Mouse (Mus musculus): ENCODE measurements around the gene 9530068E07Rik. TPM values are rescaled to one million over a fixed set of nuclear protein-coding genes. Genes with fewer than 3 reads are reported as not detected.

Gene 9530068E07Rik
- total RNA-seq, 2 experiments from 2014 or later = 22.2 to 30.6 TPM

DNA sequence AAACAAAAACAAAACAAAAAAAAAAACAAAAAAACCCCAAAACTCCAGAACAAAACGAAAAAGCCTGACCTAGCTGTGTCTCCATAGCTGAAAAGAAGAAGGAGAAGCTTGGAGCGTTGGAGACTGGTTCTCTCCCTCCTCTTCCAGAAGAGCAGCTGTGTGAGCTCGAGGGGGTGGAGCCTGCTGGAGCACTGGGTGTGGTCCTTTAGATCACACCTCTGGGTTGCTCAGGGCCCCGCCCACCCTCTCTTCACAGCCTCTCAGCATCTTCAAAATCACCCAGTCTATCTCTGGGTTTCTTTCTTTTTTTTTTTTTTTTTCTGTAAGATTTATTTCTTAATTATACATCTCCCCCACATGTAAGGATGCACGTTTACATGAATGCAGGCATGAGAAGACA is 23.0 kb downstream of the 9530068E07Rik start:
- ATAC-seq (replicated peaks; ENCODE audit: low FRiP score, poor library complexity, severe bottlenecking) = no peak

DNA sequence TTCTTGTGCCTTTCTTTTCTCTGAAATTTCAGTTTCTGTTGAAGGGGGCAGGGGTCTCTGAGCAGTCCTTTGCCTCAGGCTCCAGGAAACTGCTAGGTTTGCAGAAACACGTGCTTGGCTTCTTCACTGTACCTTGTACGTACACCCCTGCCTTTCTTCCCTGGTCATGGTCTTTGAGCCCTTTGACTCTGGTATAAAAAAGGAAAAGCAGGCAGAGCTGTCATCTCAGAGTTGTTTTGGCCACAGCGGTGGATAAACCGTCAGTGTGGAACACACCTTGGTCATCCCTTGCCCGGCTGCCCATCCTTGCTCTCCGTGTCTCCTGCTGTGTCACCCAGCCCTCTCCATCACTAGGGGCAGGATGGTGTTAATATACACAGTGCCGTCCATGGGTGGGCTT is 23.6 kb downstream of the 9530068E07Rik start:
- ATAC-seq (replicated peaks; ENCODE audit: low FRiP score, poor library complexity, severe bottlenecking) = no peak

- ATAC-seq (replicated peaks; ENCODE audit: low FRiP score, poor library complexity, severe bottlenecking) = no peak
Observed at GRCm38 (mm10) chr11:52420296-52421052, 24.2 kb downstream of the 9530068E07Rik start.

GRCm38 (mm10) chr11:52421053-52421778 is 25.0 kb downstream of the 9530068E07Rik start:
- peak; percentile 77; the same call in 1 of the 2 replicates for ATAC-seq (replicated peaks; ENCODE audit: low FRiP score, poor library complexity, severe bottlenecking)

DNA sequence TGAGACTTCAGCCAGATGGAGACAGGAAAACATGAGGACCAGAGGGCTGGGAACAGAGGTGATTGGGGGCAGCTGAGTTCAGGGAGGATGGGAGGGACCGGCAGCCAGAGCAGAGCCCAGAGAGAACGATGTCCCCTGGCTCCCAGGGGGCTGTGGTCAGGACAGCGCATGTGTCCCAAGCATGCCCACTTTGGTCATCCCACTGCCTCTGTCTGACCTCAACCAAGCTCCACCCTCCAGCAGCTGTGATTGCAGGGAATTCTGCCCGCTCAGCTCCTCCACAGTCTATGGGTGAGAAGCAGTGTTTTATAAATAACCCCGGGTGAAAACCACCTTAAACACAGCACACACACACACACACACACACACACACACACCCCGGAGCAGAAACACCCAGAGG is 33.2 kb downstream of the 9530068E07Rik start:
- ATAC-seq (replicated peaks; ENCODE audit: low FRiP score, poor library complexity, severe bottlenecking) = no peak

DNA sequence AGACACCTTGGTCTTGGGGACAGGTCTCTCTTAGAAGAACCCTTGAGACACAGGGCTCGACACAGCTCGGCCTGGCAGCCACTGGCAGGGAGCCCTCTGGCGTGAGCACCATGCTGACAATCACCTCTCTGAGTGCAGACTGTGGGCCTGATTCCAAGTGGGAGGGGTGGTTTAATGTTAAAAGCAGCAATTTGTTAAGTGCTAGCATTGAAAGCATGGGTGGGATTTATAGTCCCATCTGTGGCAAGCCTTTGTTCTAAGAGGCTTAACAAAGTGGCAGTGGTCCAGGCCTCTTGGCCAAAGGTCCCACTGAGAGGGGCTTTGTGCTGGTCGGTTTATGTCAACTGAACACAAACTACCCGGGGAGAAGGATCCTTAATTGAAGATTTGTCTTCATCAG is 35.4 kb downstream of the 9530068E07Rik start:
- no peak for ATAC-seq (replicated peaks; ENCODE audit: low FRiP score, poor library complexity, severe bottlenecking)

GRCm38 (mm10) chr11:52432148-52432547 is 35.9 kb downstream of the 9530068E07Rik start:
- no peak for ATAC-seq (replicated peaks; ENCODE audit: low FRiP score, poor library complexity, severe bottlenecking)

GRCm38 (mm10) chr11:52433076-52433796 is 37.0 kb downstream of the 9530068E07Rik start:
- no peak for ATAC-seq (replicated peaks; ENCODE audit: low FRiP score, poor library complexity, severe bottlenecking)

- no peak for ATAC-seq (replicated peaks; ENCODE audit: low FRiP score, poor library complexity, severe bottlenecking)
Observed at GRCm38 (mm10) chr11:52433797-52434195, 37.6 kb downstream of the 9530068E07Rik start.

DNA sequence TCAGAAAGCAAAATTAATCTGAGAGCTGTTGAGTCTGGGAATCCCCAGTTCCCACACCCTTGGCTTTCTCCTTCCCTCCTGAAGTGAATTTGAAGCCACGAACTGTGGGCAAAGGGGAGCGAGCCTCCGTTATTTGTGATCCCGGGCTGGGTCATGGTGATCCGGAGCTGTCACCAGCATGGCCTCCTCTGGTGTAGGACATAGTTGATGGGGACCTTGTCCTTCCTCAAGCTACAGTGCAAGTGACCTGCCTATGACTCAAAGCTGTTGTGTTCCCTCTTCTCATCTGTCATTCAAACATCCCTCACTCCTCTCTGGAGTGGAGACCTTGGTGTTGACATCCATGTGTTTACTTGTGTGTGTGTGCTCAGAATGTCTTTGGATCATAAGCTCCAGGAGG is 39.2 kb downstream of the 9530068E07Rik start:
- ATAC-seq (replicated peaks; ENCODE audit: low FRiP score, poor library complexity, severe bottlenecking) = no peak

DNA sequence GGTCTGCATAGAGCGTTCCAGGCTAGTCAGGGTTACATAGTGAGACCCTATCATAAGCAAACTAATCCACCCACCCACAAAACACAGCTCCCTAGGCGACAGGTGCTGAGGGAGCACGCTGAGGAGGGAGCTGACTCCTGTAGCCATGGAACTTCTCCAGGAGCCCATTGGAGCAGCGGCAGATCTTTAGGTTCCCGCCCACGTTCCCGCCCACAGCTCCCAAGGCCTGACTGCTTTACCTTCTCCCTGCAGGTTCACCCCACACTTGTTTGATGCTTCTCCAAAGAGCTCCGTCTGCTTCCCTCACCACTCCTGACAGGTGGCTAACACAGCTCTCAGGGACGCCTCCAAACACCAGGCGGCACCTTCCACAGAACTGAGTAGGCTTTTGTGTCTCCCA is 40.9 kb downstream of the 9530068E07Rik start:
- ATAC-seq (replicated peaks; ENCODE audit: low FRiP score, poor library complexity, severe bottlenecking) = no peak

DNA sequence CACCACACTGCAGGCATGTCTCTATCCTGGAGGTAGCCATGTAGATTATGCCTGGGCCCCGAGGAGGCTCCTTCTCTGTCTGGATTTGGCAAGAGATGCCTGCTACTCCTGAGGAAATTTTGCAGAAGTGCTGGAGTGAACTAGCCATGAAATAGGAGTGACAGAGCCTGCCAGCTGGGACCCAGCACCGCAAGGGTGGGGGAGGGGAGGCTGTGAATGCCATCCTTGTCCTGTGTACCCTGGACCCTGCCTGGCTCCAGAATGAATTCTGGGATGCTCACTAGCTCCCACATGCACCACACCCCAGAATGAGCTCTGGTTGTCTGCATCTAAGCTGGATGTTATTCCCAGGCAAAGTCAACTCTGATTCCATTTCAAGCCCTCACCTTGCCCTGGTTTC is 44.9 kb downstream of the 9530068E07Rik start:
- no peak for ATAC-seq (replicated peaks; ENCODE audit: low FRiP score, poor library complexity, severe bottlenecking)

- ATAC-seq (replicated peaks; ENCODE audit: low FRiP score, poor library complexity, severe bottlenecking) = no peak
Observed at GRCm38 (mm10) chr11:52447242-52447641, 51.0 kb downstream of the 9530068E07Rik start.

GRCm38 (mm10) chr11:52449004-52449403 is 52.8 kb downstream of the 9530068E07Rik start:
- ATAC-seq (replicated peaks; ENCODE audit: low FRiP score, poor library complexity, severe bottlenecking) = no peak

DNA sequence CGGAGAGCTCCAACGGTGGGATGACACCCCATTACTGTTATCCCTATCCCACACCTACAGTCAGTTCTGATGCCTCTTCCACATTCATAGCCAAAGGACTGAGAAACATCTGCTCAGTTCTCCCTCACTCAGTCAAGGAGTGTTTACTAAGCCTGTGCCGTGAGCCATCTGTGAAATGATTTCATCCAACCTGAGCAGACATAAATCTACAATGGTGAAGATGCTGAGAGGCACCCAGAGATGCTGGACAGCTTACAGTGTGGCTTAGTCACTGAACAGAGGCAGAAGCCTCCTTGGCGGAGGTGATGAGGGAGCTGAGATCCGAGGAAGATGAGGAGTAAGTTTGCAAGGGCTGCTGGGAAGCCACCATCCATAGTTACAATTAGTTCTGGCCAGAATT is 62.1 kb downstream of the 9530068E07Rik start:
- ATAC-seq (replicated peaks; ENCODE audit: low FRiP score, poor library complexity, severe bottlenecking) = no peak

Other genes starting within 250 kb of the 9530068E07Rik start
- not detected in 2 replicates for gene Olfr1371, start 182.4 kb upstream of the 9530068E07Rik start, total RNA-seq (2015; ENCODE audit: low replicate concordance)
- gene Olfr1371, start 182.4 kb upstream of the 9530068E07Rik start, total RNA-seq (2017; ENCODE audit: low replicate concordance) = not detected in 2 replicates
- gene Skp1a, start 164.4 kb upstream of the 9530068E07Rik start, total RNA-seq (2015; ENCODE audit: low replicate concordance) = 80.5 and 95.3 TPM in 2 replicates
- gene Skp1a, start 164.4 kb upstream of the 9530068E07Rik start, total RNA-seq (2017; ENCODE audit: low replicate concordance) = 81.2 and 90.5 TPM in 2 replicates
- gene Tcf7, start 113.4 kb upstream of the 9530068E07Rik start, total RNA-seq (2015; ENCODE audit: low replicate concordance) = 1.7 and 1.9 TPM in 2 replicates
- gene Tcf7, start 113.4 kb upstream of the 9530068E07Rik start, total RNA-seq (2017; ENCODE audit: low replicate concordance) = 0.28 and 0.68 TPM in 2 replicates
- gene Vdac1, start 35.6 kb upstream of the 9530068E07Rik start, total RNA-seq (2015; ENCODE audit: low replicate concordance) = 32.9 and 36.4 TPM in 2 replicates
- gene Vdac1, start 35.6 kb upstream of the 9530068E07Rik start, total RNA-seq (2017; ENCODE audit: low replicate concordance) = 34.0 and 51.9 TPM in 2 replicates